In genomic region chr8:125692447-125692846, GRCm38 (mm10) we compare ENCODE assay signal across 28 mouse cellular contexts. TPM values are rescaled to one million over a fixed set of nuclear protein-coding genes. Genes with fewer than 3 reads are reported as not detected.
DNase-seq lines count a peak whose midpoint lies in the region; ATAC-seq lines count a peak whose summit lies in the region.
"Had no signal": no experiment of that assay in that cellular context is flagged by ENCODE, and none has a peak within 500 bp of the region (broad histone marks: within the 10 kb centered on the region; RNA-seq: fewer than 3 reads in every experiment).

No protein-coding gene starts in this region.

- no peaks in the 10 kb centered on the region for H3K36me3 ChIP-seq in forebrain, embryonic 11.5 days (ENCODE audit: control insufficient read depth, insufficient read depth, low read length)
- no peaks in the 10 kb centered on the region for H3K36me3 ChIP-seq in forebrain, embryonic 16.5 days (ENCODE audit: control insufficient read depth, insufficient read depth)
- H3K36me3 ChIP-seq: embryonic facial prominence, embryonic 13.5 days; forebrain, embryonic 12.5 days; heart, embryonic 13.5 days; kidney, embryonic 15.5 days; lung, embryonic 15.5 days; neural tube, embryonic 15.5 days had no signal

- no peak overlapping the region for H3K9ac ChIP-seq in forebrain, embryonic 11.5 days (ENCODE audit: low read length)
- H3K9ac ChIP-seq in forebrain, embryonic 16.5 days (replicated peaks; ENCODE audit: low read depth, low read length), result no peak overlapping the region
- H3K9ac ChIP-seq: embryonic facial prominence, embryonic 13.5 days; forebrain, embryonic 12.5 days; heart, embryonic 13.5 days; kidney, embryonic 15.5 days; liver, embryonic 14.5 days; lung, embryonic 15.5 days; neural tube, embryonic 15.5 days had no signal

- H3K27me3 ChIP-seq in forebrain, embryonic 11.5 days (ENCODE audit: control insufficient read depth, insufficient read depth, low read length), result no peaks in the 10 kb centered on the region
- H3K27me3 ChIP-seq in forebrain, embryonic 16.5 days (replicated peaks; ENCODE audit: control insufficient read depth, insufficient read depth, low read length), result no peaks in the 10 kb centered on the region
- H3K27me3 ChIP-seq: embryonic facial prominence, embryonic 13.5 days; forebrain, embryonic 12.5 days; heart, embryonic 13.5 days; kidney, embryonic 15.5 days; lung, embryonic 15.5 days; neural tube, embryonic 15.5 days had no signal

- intact Hi-C loops in left cerebral cortex, postnatal 4 days (cut with DNase I), result no loop called here
- intact Hi-C loops in left cerebral cortex, postnatal 36 days (cut with DNase I), result no loop called here

- no peaks in the 10 kb centered on the region for H3K4me1 ChIP-seq in forebrain, embryonic 11.5 days (replicated peaks; ENCODE audit: control insufficient read depth, insufficient read depth, low read length)
- H3K4me1 ChIP-seq in forebrain, embryonic 16.5 days (replicated peaks; ENCODE audit: control insufficient read depth, insufficient read depth, low read length), result 0 out of 2 replicates have a peak, but pooled peaks cover 2% of the 10 kb centered on the region
- H3K4me1 ChIP-seq: lung, embryonic 15.5 days had no signal

- DNase-seq in forebrain, embryonic 11.5 days (ENCODE audit: low spot score), result peak; percentile 19
- peak; percentile 62 for DNase-seq in left cerebral cortex, postnatal 4 days
- no peak for DNase-seq in left cerebral cortex, postnatal 36 days (ENCODE audit: low spot score in 2 of 2)
- DNase-seq in lung, postnatal 14 days, result peak; percentile 24
- DNase-seq in lung, postnatal 25 days (ENCODE audit: low spot score), result no peak
- peak; percentile 26 for DNase-seq in NIH3T3 (ENCODE audit: low read depth)
- no peak for DNase-seq in thymus, postnatal 25 days
- DNase-seq: adrenal gland, postnatal 25 days; cerebellum, adult 8-10 months; gastrocnemius, postnatal 10 days; heart, postnatal 10 days; kidney, adult 11 months; kidney, postnatal 36 days; liver; retina, postnatal 1 day; right cerebral cortex, postnatal 14 days had no signal

- H3K4me3 ChIP-seq in forebrain, embryonic 11.5 days (ENCODE audit: low read depth, low read length), result no peak overlapping the region
- no peak overlapping the region for H3K4me3 ChIP-seq in forebrain, embryonic 16.5 days (replicated peaks; ENCODE audit: low read length)
- H3K4me3 ChIP-seq: embryonic facial prominence, embryonic 13.5 days; forebrain, embryonic 12.5 days; heart, embryonic 13.5 days; kidney, embryonic 15.5 days; layer of hippocampus, adult 2 months; left cerebral cortex, adult 2 months; lung, embryonic 15.5 days; neural tube, embryonic 15.5 days had no signal

- WGBS in forebrain, embryonic 11.5 days, result 61% methylated on average over 5 of the region's 5 CpGs
- WGBS in forebrain, embryonic 16.5 days, result 44% methylated on average over 5 of the region's 5 CpGs

- H3K27ac ChIP-seq in forebrain, embryonic 11.5 days (ENCODE audit: low read depth, low read length), result no peak overlapping the region
- no peak overlapping the region for H3K27ac ChIP-seq in forebrain, embryonic 16.5 days (ENCODE audit: low read length)
- H3K27ac ChIP-seq: embryonic facial prominence, embryonic 13.5 days; forebrain, embryonic 12.5 days; heart, embryonic 13.5 days; kidney, embryonic 15.5 days; layer of hippocampus, adult 2 months; left cerebral cortex, adult 2 months; liver, embryonic 14.5 days; lung, embryonic 15.5 days; neural tube, embryonic 15.5 days had no signal

- no peaks in the 10 kb centered on the region for H3K9me3 ChIP-seq in forebrain, embryonic 11.5 days (ENCODE audit: control insufficient read depth, low read length)
- H3K9me3 ChIP-seq in forebrain, embryonic 16.5 days (ENCODE audit: control insufficient read depth, low read length), result no peaks in the 10 kb centered on the region
- H3K9me3 ChIP-seq: embryonic facial prominence, embryonic 13.5 days; forebrain, embryonic 12.5 days; heart, embryonic 13.5 days; kidney, embryonic 15.5 days; lung, embryonic 15.5 days; neural tube, embryonic 15.5 days had no signal

- no peak overlapping the region for H3K4me2 ChIP-seq in forebrain, embryonic 11.5 days (ENCODE audit: low read depth, low read length, severe bottlenecking)
- no peak overlapping the region for H3K4me2 ChIP-seq in forebrain, embryonic 16.5 days (ENCODE audit: low read length)
- H3K4me2 ChIP-seq: embryonic facial prominence, embryonic 13.5 days; forebrain, embryonic 12.5 days; heart, embryonic 13.5 days; kidney, embryonic 15.5 days; lung, embryonic 15.5 days; midbrain, embryonic 11.5 days; neural tube, embryonic 15.5 days had no signal

- no peak for ATAC-seq in forebrain, embryonic 11.5 days (replicated peaks; ENCODE audit: low FRiP score)
- ATAC-seq in forebrain, embryonic 16.5 days, result no peak
- ATAC-seq: inflammation-experienced regulatory T-cells, adult 6 months had no signal

RNA-seq across cellular contexts. Expression of gene Map10, which starts 22.8 kb away (rescaled TPM):
- polyA plus RNA-seq in forebrain, embryonic 11.5 days (2014; fragmentation: Nextera tagmentation; extraction: Ambion mirVana), result 8.5 and 9.8 TPM in 2 replicates
- 10.7 and 11.7 TPM in 2 replicates for polyA plus RNA-seq in forebrain, embryonic 16.5 days (2015; fragmentation: Nextera tagmentation; extraction: Ambion mirVana)
- 1 to 10 TPM; 7.8 to 8.4 TPM for total RNA-seq in left cerebral cortex, postnatal 4 days (2021)
- 1 to 10 TPM; 3.6 to 5.3 TPM for total RNA-seq in left cerebral cortex, postnatal 36 days (2021)

RNA-seq across cellular contexts. Expression of gene Ntpcr, which starts 37.3 kb away (rescaled TPM):
- 16.4 and 16.5 TPM in 2 replicates for polyA plus RNA-seq in forebrain, embryonic 11.5 days (2014; fragmentation: Nextera tagmentation; extraction: Ambion mirVana)
- 26.9 and 30.1 TPM in 2 replicates for polyA plus RNA-seq in forebrain, embryonic 16.5 days (2015; fragmentation: Nextera tagmentation; extraction: Ambion mirVana)
- total RNA-seq in left cerebral cortex, postnatal 4 days (2021), result 10 to 100 TPM; 17.4 to 19.3 TPM
- total RNA-seq in left cerebral cortex, postnatal 36 days (2021), result 10 to 100 TPM; 23.1 to 23.8 TPM

Comparison
In these comparisons a context has a peak if more than half of its experiments do, and no peak if none do; other contexts are left out.
1. DNase-seq: peak in forebrain, embryonic 11.5 days (single experiment), left cerebral cortex, postnatal 4 days (single experiment), lung, postnatal 14 days (single experiment) and NIH3T3 (single experiment); none in left cerebral cortex, postnatal 36 days (0 of 2), lung, postnatal 25 days (single experiment) and thymus, postnatal 25 days (single experiment).